Mouse (Mus musculus): ENCODE results near the gene Dync2h1. TPM values are rescaled to one million over a fixed set of nuclear protein-coding genes. Genes with fewer than 3 reads are reported as not detected.
"Not testable (repeated sequence)": the region's sequence is repeated elsewhere in the genome, so short reads cannot be mapped to it uniquely, and the experiment has no call there.

Gene Dync2h1
- polyA plus RNA-seq, 2 experiments from 2014 or later: 7.1 to 8.7 TPM

- ATAC-seq: no peak
These were observed 169.5 kb downstream of the Dync2h1 start for GRCm38 (mm10) chr9:7014733-7015132.

GRCm38 (mm10) chr9:7009785-7010184, 174.5 kb downstream of the Dync2h1 start:
- no peak for ATAC-seq

- ATAC-seq: no peak
These were observed 189.4 kb downstream of the Dync2h1 start for GRCm38 (mm10) chr9:6994865-6995264.

GRCm38 (mm10) chr9:6994275-6994674, 190.0 kb downstream of the Dync2h1 start:
- no peak for ATAC-seq

GRCm38 (mm10) chr9:6988893-6989685, 195.2 kb downstream of the Dync2h1 start:
- no peak for ATAC-seq

GRCm38 (mm10) chr9:6986161-6986560, 198.1 kb downstream of the Dync2h1 start:
- ATAC-seq: no peak

- ATAC-seq: no peak
These were observed 215.1 kb downstream of the Dync2h1 start for GRCm38 (mm10) chr9:6969171-6969570.

- ATAC-seq: no peak
These were observed 219.2 kb downstream of the Dync2h1 start for GRCm38 (mm10) chr9:6965006-6965405.

GRCm38 (mm10) chr9:6958311-6958710, 225.9 kb downstream of the Dync2h1 start:
- no peak for ATAC-seq

GRCm38 (mm10) chr9:6927399-6928035, 256.7 kb downstream of the Dync2h1 start:
- no peak for ATAC-seq

- ATAC-seq: no peak
These were observed 270.8 kb downstream of the Dync2h1 start for GRCm38 (mm10) chr9:6913471-6913870.

GRCm38 (mm10) chr9:6910537-6910936, 273.7 kb downstream of the Dync2h1 start:
- ATAC-seq: not testable (repeated sequence)

- no peak for ATAC-seq
These were observed 282.6 kb downstream of the Dync2h1 start for GRCm38 (mm10) chr9:6901620-6902019.

- no peak for ATAC-seq
These were observed 292.9 kb downstream of the Dync2h1 start for GRCm38 (mm10) chr9:6891331-6891730.

- no peak for ATAC-seq
These were observed 302.9 kb downstream of the Dync2h1 start for GRCm38 (mm10) chr9:6881187-6881984.

Other genes with a start within 250 kb of the Dync2h1 start
- 10 to 100 TPM in 1 of 2 experiments, 1 to 10 TPM in 1; 8.4 to 43.2 TPM for gene Dcun1d5, start 74 bp upstream of the Dync2h1 start, polyA plus RNA-seq (2017; shearing (Covaris generic))
- not detected for gene Mmp13, start 88.1 kb upstream of the Dync2h1 start, polyA plus RNA-seq (2017; shearing (Covaris generic))
- not detected for gene Mmp12, start 159.9 kb upstream of the Dync2h1 start, polyA plus RNA-seq (2017; shearing (Covaris generic))
- gene Mmp1b, start 203.6 kb upstream of the Dync2h1 start, polyA plus RNA-seq (2017; shearing (Covaris generic)): not detected